Mouse (Mus musculus) megakaryocyte-erythroid progenitor cell, adult 5-6 weeks (primary cell): ENCODE results near the gene Neto2. TPM values are rescaled to one million over a fixed set of nuclear protein-coding genes. Genes with fewer than 3 reads are reported as not detected.
A peak's percentile ranks its signal among the peaks of the same experiment; 100 is the strongest.

Experiments
- ATAC-seq: replicated peaks from 2 replicates; pipeline ENCODE4 v1.8.0; 2016; ENCODE audit warnings: mild to moderate bottlenecking, inconsistent platforms; ENCODE audit not compliant: severe bottlenecking, poor library complexity, low FRiP score, low TSS enrichment
- total RNA-seq, 2 experiments: library from RNA; stranded (forward) in 1 of 2; stranded (reverse) in 1 of 2; fragments of 200-1000, 215-1000 nt in 1 of 2; fragments of >200 nt in 1 of 2; fragmentation: Nextera tagmentation in 1 of 2; gene quantifications; 2 replicates each; pipeline ENCODE4 v1.2.3; 2014 to 2017

The Neto2 gene
- total RNA-seq, 2 experiments from 2014 or later, result 3.1 to 5.5 TPM

- ATAC-seq, result no peak
These were observed 96.5 kb downstream of the Neto2 start for GRCm38 (mm10) chr8:85604201-85604600.

GRCm38 (mm10) chr8:85603203-85603895 is 97.4 kb downstream of the Neto2 start:
- peak; percentile 57; the same call in 1 of the 2 replicates for ATAC-seq

GRCm38 (mm10) chr8:85602737-85603136 is 98.0 kb downstream of the Neto2 start:
- no peak for ATAC-seq

GRCm38 (mm10) chr8:85601741-85602140 is 99.0 kb downstream of the Neto2 start:
- ATAC-seq, result no peak

GRCm38 (mm10) chr8:85597413-85598191 is 103.1 kb downstream of the Neto2 start:
- no peak for ATAC-seq

GRCm38 (mm10) chr8:85595391-85595790 is 105.3 kb downstream of the Neto2 start:
- no peak for ATAC-seq

GRCm38 (mm10) chr8:85594983-85595382 is 105.7 kb downstream of the Neto2 start:
- ATAC-seq, result no peak

GRCm38 (mm10) chr8:85593324-85593723 is 107.4 kb downstream of the Neto2 start:
- no peak for ATAC-seq

GRCm38 (mm10) chr8:85591532-85591931 is 109.2 kb downstream of the Neto2 start:
- ATAC-seq, result no peak

GRCm38 (mm10) chr8:85590258-85590657 is 110.5 kb downstream of the Neto2 start:
- ATAC-seq, result no peak

- no peak for ATAC-seq
These were observed 112.1 kb downstream of the Neto2 start for GRCm38 (mm10) chr8:85588596-85588995.

Other genes with a start within 250 kb of the Neto2 start
- 0.17 and 1.1 TPM in 2 replicates for gene Gpt2, start 208.3 kb downstream of the Neto2 start, total RNA-seq (2014; fragmentation: Nextera tagmentation)
- 1.1 and 2.0 TPM in 2 replicates for gene Gpt2, start 208.3 kb downstream of the Neto2 start, total RNA-seq (2017)
- gene Dnaja2, start 145.6 kb downstream of the Neto2 start, total RNA-seq (2014; fragmentation: Nextera tagmentation), result 100 and 115 TPM in 2 replicates
- 139 and 165 TPM in 2 replicates for gene Dnaja2, start 145.6 kb downstream of the Neto2 start, total RNA-seq (2017)
- gene Itfg1, start 140.0 kb upstream of the Neto2 start, total RNA-seq (2014; fragmentation: Nextera tagmentation), result 24.6 and 29.0 TPM in 2 replicates
- gene Itfg1, start 140.0 kb upstream of the Neto2 start, total RNA-seq (2017), result 22.3 and 28.3 TPM in 2 replicates
- 30.3 and 33.2 TPM in 2 replicates for gene Phkb, start 140.0 kb upstream of the Neto2 start, total RNA-seq (2014; fragmentation: Nextera tagmentation)
- gene Phkb, start 140.0 kb upstream of the Neto2 start, total RNA-seq (2017), result 14.2 and 20.6 TPM in 2 replicates